In the genomic region with DNA sequence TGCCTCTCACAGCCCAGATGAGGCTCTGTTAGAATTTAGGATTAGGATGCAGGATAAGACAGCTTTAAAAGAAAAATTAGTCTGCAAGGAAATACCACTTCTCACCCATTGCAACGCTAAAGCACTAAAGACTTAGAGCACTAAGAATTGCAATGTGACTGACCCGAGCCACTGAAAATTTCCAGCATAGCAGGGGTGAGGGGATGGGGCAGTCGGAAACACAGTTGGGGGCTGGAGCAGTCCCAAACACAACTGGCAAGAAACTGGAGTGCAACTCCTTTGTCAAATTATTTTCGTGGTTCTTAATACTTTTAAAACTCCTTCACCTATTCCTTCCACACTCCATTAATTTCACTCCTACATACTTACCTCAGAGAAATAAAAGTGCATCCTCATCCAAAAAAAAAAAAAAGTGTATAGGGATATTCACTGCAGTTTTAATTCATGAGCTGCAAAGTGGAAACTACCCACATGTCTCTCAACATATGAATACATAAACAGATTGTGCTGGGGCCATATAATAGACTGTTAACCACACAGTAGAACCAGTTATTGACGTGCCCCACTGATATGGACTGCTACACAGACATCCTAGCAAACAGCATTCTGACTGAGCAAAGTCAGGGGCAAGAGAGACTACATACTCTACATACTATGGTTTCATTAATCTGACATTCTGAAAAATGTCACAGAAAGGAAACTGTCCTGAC, we compare ENCODE assay signal across 11 mouse cellular contexts.
"Had no signal": no experiment of that assay in that cellular context is flagged by ENCODE, and none has a peak within 500 bp of the region (broad histone marks: within the 10 kb centered on the region; RNA-seq: fewer than 3 reads in every experiment).

No protein-coding gene starts in this region.

- H3K4me3 ChIP-seq: limb, embryonic 13.5 days; myocyte; neural tube, embryonic 15.5 days had no signal

- H3K9me3 ChIP-seq: limb, embryonic 13.5 days; neural tube, embryonic 15.5 days had no signal

- H3K27ac ChIP-seq: limb, embryonic 13.5 days; liver, embryonic 14.5 days; neural tube, embryonic 15.5 days had no signal

- DNase-seq: kidney, adult 2 months; left cerebral cortex, postnatal 4 days; lung, adult 18-20 months; lung, postnatal 4 days; right cerebral cortex, adult 18-20 months; right cerebral cortex, postnatal 25 days; thymus, postnatal 36 days had no signal

- H3K36me3 ChIP-seq: limb, embryonic 13.5 days; neural tube, embryonic 15.5 days had no signal

- H3K27me3 ChIP-seq: limb, embryonic 13.5 days; neural tube, embryonic 15.5 days had no signal

- H3K9ac ChIP-seq: limb, embryonic 13.5 days; liver, embryonic 14.5 days; neural tube, embryonic 15.5 days had no signal

- H3K4me2 ChIP-seq: limb, embryonic 13.5 days; neural tube, embryonic 15.5 days had no signal

- H3K4me1 ChIP-seq: limb, embryonic 13.5 days; neural tube, embryonic 15.5 days had no signal
